Mouse (Mus musculus): ENCODE data around the gene C1ql3. TPM values are rescaled to one million over a fixed set of nuclear protein-coding genes. Genes with fewer than 3 reads are reported as not detected.

The C1ql3 gene
- total and polyA plus RNA-seq, 3 experiments = 0.06 TPM; not detected in 2

DNA sequence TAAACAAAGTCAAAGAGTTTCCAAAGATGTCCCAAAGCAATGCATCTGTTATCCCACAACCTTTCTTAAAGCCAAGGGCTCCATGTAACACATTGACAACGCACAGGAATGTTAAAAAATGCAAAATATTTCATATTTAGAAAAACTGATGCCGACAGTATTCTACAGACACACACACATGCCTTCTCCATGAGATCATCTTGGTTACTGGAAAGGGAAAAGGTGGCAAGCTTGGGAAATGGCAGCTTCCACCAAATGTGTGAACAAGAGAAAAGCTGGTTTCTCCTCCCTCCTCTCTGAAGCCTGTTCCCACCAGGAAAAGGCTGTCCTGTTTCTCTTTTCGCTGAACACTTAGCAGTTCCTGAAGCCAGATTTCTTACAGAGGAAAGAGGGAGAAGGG is 27.2 kb upstream of the C1ql3 start:
- no peak overlapping the region for H3K4me3 ChIP-seq (ENCODE audit: control insufficient read depth in 1 of 2, insufficient read depth in 1 of 2, low read depth in 2 of 2, low read length in 2 of 2)
- H3K9ac ChIP-seq (ENCODE audit: control insufficient read depth, low read depth, low read length, poor library complexity, severe bottlenecking) = no peak overlapping the region
- H3K36me3 ChIP-seq (ENCODE audit: control insufficient read depth in 1 of 2, insufficient read depth in 2 of 2, low read length in 2 of 2) = no peaks in the 10 kb centered on the region
- H3K27me3 ChIP-seq (ENCODE audit: control insufficient read depth in 1 of 2, insufficient read depth in 2 of 2, low read length in 2 of 2) = no peaks in the 10 kb centered on the region
- no peak for TF ChIP-seq E2F4 (IDR thresholded peaks at IDR 0.05; ENCODE audit: borderline replicate concordance, low read depth, low read length)
- TF ChIP-seq ETS1 (IDR thresholded peaks at IDR 0.05; ENCODE audit: low read depth, low read length) = no peak
- no peak for DNase-seq (ENCODE audit: low read depth, low spot score)
- no peaks in the 10 kb centered on the region for H3K79me2 ChIP-seq (ENCODE audit: control insufficient read depth, insufficient read depth, low read length, poor library complexity)
- no peaks in the 10 kb centered on the region for H3K4me1 ChIP-seq (ENCODE audit: control insufficient read depth in 1 of 2, insufficient read depth in 2 of 2, low read length in 2 of 2)
- H3K27ac ChIP-seq (ENCODE audit: control insufficient read depth, low read depth, low read length) = no peak overlapping the region
- no peaks in the 10 kb centered on the region for H3K9me3 ChIP-seq (replicated peaks; ENCODE audit: insufficient read depth, low read length)

- no peaks in the 10 kb centered on the region for H3K27me3 ChIP-seq (ENCODE audit: control insufficient read depth in 1 of 2, insufficient read depth in 2 of 2, low read length in 2 of 2)
- H3K9me3 ChIP-seq (replicated peaks; ENCODE audit: insufficient read depth, low read length) = no peaks in the 10 kb centered on the region
- H3K9ac ChIP-seq (ENCODE audit: control insufficient read depth, low read depth, low read length, poor library complexity, severe bottlenecking) = no peak overlapping the region
- H3K4me1 ChIP-seq (ENCODE audit: control insufficient read depth in 1 of 2, insufficient read depth in 2 of 2, low read length in 2 of 2) = no peaks in the 10 kb centered on the region
- no peaks in the 10 kb centered on the region for H3K79me2 ChIP-seq (ENCODE audit: control insufficient read depth, insufficient read depth, low read length, poor library complexity)
- H3K36me3 ChIP-seq (ENCODE audit: control insufficient read depth in 1 of 2, insufficient read depth in 2 of 2, low read length in 2 of 2) = no peaks in the 10 kb centered on the region
- no peak overlapping the region for H3K4me3 ChIP-seq (ENCODE audit: control insufficient read depth in 1 of 2, insufficient read depth in 1 of 2, low read depth in 2 of 2, low read length in 2 of 2)
- no peak overlapping the region for H3K27ac ChIP-seq (ENCODE audit: control insufficient read depth, low read depth, low read length)
- DNase-seq (ENCODE audit: low read depth, low spot score) = no peak
- no peak for TF ChIP-seq NELFE (IDR thresholded peaks at IDR 0.05; ENCODE audit: low read depth, low read length)
- no peak for TF ChIP-seq ZNF384 (IDR thresholded peaks at IDR 0.05; ENCODE audit: low read depth, low read length)
- no peak for TF ChIP-seq MYB (IDR thresholded peaks at IDR 0.05; ENCODE audit: low read depth, low read length)
- TF ChIP-seq SIN3A (IDR thresholded peaks at IDR 0.05; ENCODE audit: low read length) = no peak
- TF ChIP-seq POLR2AphosphoS2 (IDR thresholded peaks at IDR 0.05; ENCODE audit: low read length) = no peak
- no peak for TF ChIP-seq ELF1 (IDR thresholded peaks at IDR 0.05; ENCODE audit: low read depth, low read length)
- no peak for TF ChIP-seq E2F4 (IDR thresholded peaks at IDR 0.05; ENCODE audit: borderline replicate concordance, low read depth, low read length)
- no peak for TF ChIP-seq POLR2A (IDR thresholded peaks at IDR 0.05; ENCODE audit: control insufficient read depth in 1 of 2, insufficient read depth in 1 of 2, low read depth in 1 of 2, low read length in 2 of 2, poor library complexity in 1 of 2)
- TF ChIP-seq KAT2A (conservative IDR thresholded peaks at IDR 0.05; ENCODE audit: low read depth, low read length) = no peak
- TF ChIP-seq TAL1 (IDR thresholded peaks at IDR 0.05; ENCODE audit: low read length) = no peak
- no peak for TF ChIP-seq POLR2AphosphoS5 (IDR thresholded peaks at IDR 0.05; ENCODE audit: borderline replicate concordance, low read depth, low read length)
Observed at GRCm38 (mm10) chr2:13018861-13019260, 7.3 kb upstream of the C1ql3 start.

- no peaks in the 10 kb centered on the region for H3K4me1 ChIP-seq (ENCODE audit: control insufficient read depth in 1 of 2, insufficient read depth in 2 of 2, low read length in 2 of 2)
Observed at GRCm38 (mm10) chr2:13018382-13018781, 6.8 kb upstream of the C1ql3 start.

More at GRCm38 (mm10) chr2:13018382-13018781, 6.8 kb upstream of the C1ql3 start:
- DNase-seq (ENCODE audit: low read depth, low spot score) = no peak
- H3K9ac ChIP-seq (ENCODE audit: control insufficient read depth, low read depth, low read length, poor library complexity, severe bottlenecking) = no peak overlapping the region
- TF ChIP-seq MXI1 (IDR thresholded peaks at IDR 0.05; ENCODE audit: low read depth, low read length) = no peak
- no peak for TF ChIP-seq USF2 (IDR thresholded peaks at IDR 0.05; ENCODE audit: borderline replicate concordance in 1 of 2, insufficient read depth in 1 of 2, low read depth in 1 of 2, low read length in 2 of 2)
- TF ChIP-seq POLR2A (IDR thresholded peaks at IDR 0.05; ENCODE audit: control insufficient read depth in 1 of 2, insufficient read depth in 1 of 2, low read depth in 1 of 2, low read length in 2 of 2, poor library complexity in 1 of 2) = no peak
- TF ChIP-seq BHLHE40 (IDR thresholded peaks at IDR 0.05; ENCODE audit: borderline replicate concordance, low read depth, low read length) = no peak
- TF ChIP-seq RAD21 (IDR thresholded peaks at IDR 0.05; ENCODE audit: low read depth, low read length) = no peak
- no peak for TF ChIP-seq GATA1 (IDR thresholded peaks at IDR 0.05; ENCODE audit: low read depth, low read length)
- TF ChIP-seq ELF1 (IDR thresholded peaks at IDR 0.05; ENCODE audit: low read depth, low read length) = no peak
- no peak for TF ChIP-seq TAL1 (IDR thresholded peaks at IDR 0.05; ENCODE audit: low read length)
- TF ChIP-seq POLR2AphosphoS2 (IDR thresholded peaks at IDR 0.05; ENCODE audit: low read length) = no peak
- TF ChIP-seq ZKSCAN1 (IDR thresholded peaks at IDR 0.05; ENCODE audit: low read depth, low read length) = no peak
- TF ChIP-seq TBP (IDR thresholded peaks at IDR 0.05; ENCODE audit: low read depth, low read length) = no peak
- no peak for TF ChIP-seq UBTF (IDR thresholded peaks at IDR 0.05; ENCODE audit: borderline replicate concordance, insufficient read depth, low read depth, low read length)
- TF ChIP-seq ETS1 (IDR thresholded peaks at IDR 0.05; ENCODE audit: low read depth, low read length) = no peak
- TF ChIP-seq JUND (IDR thresholded peaks at IDR 0.05; ENCODE audit: low read depth, low read length) = no peak
- H3K4me3 ChIP-seq (ENCODE audit: control insufficient read depth in 1 of 2, insufficient read depth in 1 of 2, low read depth in 2 of 2, low read length in 2 of 2) = no peak overlapping the region
- no peak overlapping the region for H3K27ac ChIP-seq (ENCODE audit: control insufficient read depth, low read depth, low read length)
- no peaks in the 10 kb centered on the region for H3K36me3 ChIP-seq (ENCODE audit: control insufficient read depth in 1 of 2, insufficient read depth in 2 of 2, low read length in 2 of 2)
- H3K9me3 ChIP-seq (replicated peaks; ENCODE audit: insufficient read depth, low read length) = no peaks in the 10 kb centered on the region
- no peaks in the 10 kb centered on the region for H3K27me3 ChIP-seq (ENCODE audit: control insufficient read depth in 1 of 2, insufficient read depth in 2 of 2, low read length in 2 of 2)
- no peaks in the 10 kb centered on the region for H3K79me2 ChIP-seq (ENCODE audit: control insufficient read depth, insufficient read depth, low read length, poor library complexity)
